Mouse (Mus musculus) thymus, postnatal 4 days (tissue): ENCODE measurements around the gene Tex33.

Experiments used
- DNase-seq: peaks from one replicate; pipeline ENCODE4 v3.0.0; 2021

The Tex33 gene

GRCm38 (mm10) chr15:78395478-78395962 is at the start of gene Tex33:
Gene Tex33 (minus strand): TSS chr15:78395912.
- no peak for DNase-seq

- DNase-seq, result no peak
Observed at GRCm38 (mm10) chr15:78443857-78444256, 48.1 kb upstream of the Tex33 start.

GRCm38 (mm10) chr15:78442231-78442630 is 46.5 kb upstream of the Tex33 start:
- no peak for DNase-seq

GRCm38 (mm10) chr15:78438973-78439372 is 43.3 kb upstream of the Tex33 start:
- DNase-seq, result no peak

GRCm38 (mm10) chr15:78438505-78438904 is 42.8 kb upstream of the Tex33 start:
- DNase-seq, result no peak

- no peak for DNase-seq
Observed at GRCm38 (mm10) chr15:78438018-78438394, 42.3 kb upstream of the Tex33 start.

- peak; percentile 34 for DNase-seq
Observed at GRCm38 (mm10) chr15:78437237-78438017, 41.7 kb upstream of the Tex33 start.

- peak; percentile 67 for DNase-seq
Observed at GRCm38 (mm10) chr15:78436380-78437192, 40.9 kb upstream of the Tex33 start.

- DNase-seq, result peak; percentile 61
Observed at GRCm38 (mm10) chr15:78435681-78436080, 40.0 kb upstream of the Tex33 start.

- peak; percentile 78 for DNase-seq
Observed at GRCm38 (mm10) chr15:78434896-78435520, 39.3 kb upstream of the Tex33 start.

- DNase-seq, result no peak
Observed at GRCm38 (mm10) chr15:78431541-78432121, 35.9 kb upstream of the Tex33 start.

GRCm38 (mm10) chr15:78430874-78431273 is 35.2 kb upstream of the Tex33 start:
- DNase-seq, result no peak

GRCm38 (mm10) chr15:78429871-78430622 is 34.3 kb upstream of the Tex33 start:
- DNase-seq, result no peak

GRCm38 (mm10) chr15:78429139-78429459 is 33.4 kb upstream of the Tex33 start:
- DNase-seq, result no peak

- DNase-seq, result peak; percentile 63
Observed at GRCm38 (mm10) chr15:78428391-78429138, 32.9 kb upstream of the Tex33 start, which contains the start of gene Kctd17. Gene Kctd17 (plus strand): TSS chr15:78428564.

GRCm38 (mm10) chr15:78425230-78425629 is 29.5 kb upstream of the Tex33 start:
- no peak for DNase-seq

GRCm38 (mm10) chr15:78424507-78424906 is 28.8 kb upstream of the Tex33 start:
- no peak for DNase-seq

GRCm38 (mm10) chr15:78422046-78422956 is 26.6 kb upstream of the Tex33 start:
- peak; percentile 97 for DNase-seq

- DNase-seq, result no peak
Observed at GRCm38 (mm10) chr15:78420395-78420794, 24.7 kb upstream of the Tex33 start.

GRCm38 (mm10) chr15:78416937-78417336 is 21.2 kb upstream of the Tex33 start:
- no peak for DNase-seq
